25 mouse cellular contexts compared by ENCODE assay signal in genomic region chr1:106651211-106651610, GRCm38 (mm10).
A peak's percentile ranks its signal among the peaks of the same experiment; 100 is the strongest.
DNase-seq lines count a peak whose midpoint lies in the region; ATAC-seq and TF ChIP-seq lines count a peak whose summit lies in the region.
"Had no signal": no experiment of that assay in that cellular context is flagged by ENCODE, and none has a peak within 500 bp of the region (broad histone marks: within the 10 kb centered on the region; RNA-seq: fewer than 3 reads in every experiment).

No protein-coding gene starts in this region.

- TF ChIP-seq CTCF in kidney, postnatal 0 days (IDR thresholded peaks at IDR 0.05; ENCODE audit: low read depth) = no peak
- TF ChIP-seq CTCF in midbrain, postnatal 0 days (IDR thresholded peaks at IDR 0.05) = no peak
- TF ChIP-seq CTCF in CH12.LX (conservative IDR thresholded peaks at IDR 0.05 in 1 of 2, IDR thresholded peaks at IDR 0.05 in 1 of 2; ENCODE audit: low read depth in 2 of 2, low read length in 2 of 2) = no peak

- ATAC-seq in kidney, postnatal 0 days (replicated peaks; ENCODE audit: low FRiP score, low read depth) = no peak
- ATAC-seq in midbrain, postnatal 0 days (ENCODE audit: low FRiP score) = 0 out of 2 replicates have a peak, but pooled peaks have one; percentile 23
- ATAC-seq in midbrain, embryonic 15.5 days (replicated peaks) = no peak
- ATAC-seq: activated CD4-positive, CD25-positive, alpha-beta regulatory T cell, adult 4 months; forebrain, embryonic 14.5 days; forebrain, embryonic 16.5 days; Patski had no signal

- no peak overlapping the region for H3K4me3 ChIP-seq in kidney, postnatal 0 days (replicated peaks; ENCODE audit: low read depth, low read length)
- no peak overlapping the region for H3K4me3 ChIP-seq in midbrain, postnatal 0 days (ENCODE audit: low read depth, low read length)
- no peak overlapping the region for H3K4me3 ChIP-seq in midbrain, embryonic 15.5 days
- H3K4me3 ChIP-seq in CH12.LX (replicated peaks in 1 of 3; ENCODE audit: low read depth in 2 of 3, low read length in 2 of 3, poor library complexity in 1 of 3) = no peak overlapping the region
- H3K4me3 ChIP-seq: embryonic facial prominence, embryonic 13.5 days; embryonic facial prominence, embryonic 15.5 days; erythroblast, embryonic 14.5 days; forebrain, embryonic 10.5 days; forebrain, embryonic 12.5 days had no signal

- dilution Hi-C loops in CH12.LX (cut with MboI; ENCODE audit: extremely low pct_ligation_motif_present, extremely low pct_unique_long_range_greater_than_20kb, low sequenced_read_pairs) = no loop called here

- peaks cover 3% of the 10 kb centered on the region for H3K79me2 ChIP-seq in CH12.LX (replicated peaks; ENCODE audit: control insufficient read depth, extremely low read depth, insufficient read depth, poor library complexity, severe bottlenecking)

- H3K27ac ChIP-seq in kidney, postnatal 0 days = no peak overlapping the region
- H3K27ac ChIP-seq in midbrain, postnatal 0 days (ENCODE audit: low read depth, low read length) = no peak overlapping the region
- H3K27ac ChIP-seq in midbrain, embryonic 15.5 days = no peak overlapping the region
- peak overlapping the region; percentile 46; the same call in 1 of the 2 replicates for H3K27ac ChIP-seq in CH12.LX (ENCODE audit: insufficient read depth, low read depth)
- H3K27ac ChIP-seq: embryonic facial prominence, embryonic 13.5 days; embryonic facial prominence, embryonic 15.5 days; forebrain, embryonic 12.5 days had no signal

- no peak overlapping the region for H3K9ac ChIP-seq in kidney, postnatal 0 days (ENCODE audit: low read depth, low read length)
- no peak overlapping the region for H3K9ac ChIP-seq in midbrain, postnatal 0 days (replicated peaks; ENCODE audit: low read length, poor library complexity, severe bottlenecking)
- no peak overlapping the region for H3K9ac ChIP-seq in midbrain, embryonic 15.5 days
- 0 out of 2 replicates have a peak overlapping the region, but pooled peaks have one; percentile 14 for H3K9ac ChIP-seq in CH12.LX (ENCODE audit: insufficient read depth, low read depth)
- H3K9ac ChIP-seq: embryonic facial prominence, embryonic 13.5 days; embryonic facial prominence, embryonic 15.5 days; forebrain, embryonic 12.5 days had no signal

- TF ChIP-seq RAD21 in CH12.LX (IDR thresholded peaks at IDR 0.05; ENCODE audit: low read depth, low read length) = no peak

- peak; percentile 60 for DNase-seq in kidney, postnatal 0 days (ENCODE audit: low spot score)
- DNase-seq in kidney, adult 8-10 months = no peak
- no peak for DNase-seq in midbrain, postnatal 0 days (ENCODE audit: low spot score)
- DNase-seq in CH12.LX (ENCODE audit: extremely low read depth) = no peak
- DNase-seq in adrenal gland, postnatal 25 days = no peak
- DNase-seq: adrenal gland, adult 8-10 months; adrenal gland, postnatal 14 days; cerebellum, adult 11 months; cerebellum, adult 18-20 months; cerebellum, adult 8-10 months; cerebellum, adult 9-11 months; cerebellum, postnatal 14 days; cerebellum, postnatal 36 days; embryo, embryonic 11 days had no signal

- no peak overlapping the region for H3K4me2 ChIP-seq in kidney, postnatal 0 days (ENCODE audit: low read length)
- H3K4me2 ChIP-seq in midbrain, postnatal 0 days (ENCODE audit: low read depth, low read length, poor library complexity, severe bottlenecking) = no peak overlapping the region
- H3K4me2 ChIP-seq in midbrain, embryonic 15.5 days = no peak overlapping the region
- peak overlapping the region; percentile 63 for H3K4me2 ChIP-seq in CH12.LX (ENCODE audit: insufficient read depth, low read depth, poor library complexity, severe bottlenecking)
- H3K4me2 ChIP-seq: embryonic facial prominence, embryonic 13.5 days; embryonic facial prominence, embryonic 15.5 days; forebrain, embryonic 12.5 days had no signal

- in situ Hi-C loops in CH12.LX (cut with MboI; ENCODE audit: low pct_ligation_motif_present, low pct_unique_long_range_greater_than_20kb, low sequenced_read_pairs) = loop anchor here (10.0 kb wide), 1 partner anchor 54 kb away; no protein-coding TSS in a partner anchor

- H3K9me3 ChIP-seq in kidney, postnatal 0 days (replicated peaks; ENCODE audit: low read length) = no peaks in the 10 kb centered on the region
- no peaks in the 10 kb centered on the region for H3K9me3 ChIP-seq in midbrain, postnatal 0 days (ENCODE audit: low read length)
- no peaks in the 10 kb centered on the region for H3K9me3 ChIP-seq in midbrain, embryonic 15.5 days
- H3K9me3 ChIP-seq in CH12.LX (replicated peaks; ENCODE audit: low read length) = no peaks in the 10 kb centered on the region
- H3K9me3 ChIP-seq: embryonic facial prominence, embryonic 13.5 days; embryonic facial prominence, embryonic 15.5 days; forebrain, embryonic 10.5 days; forebrain, embryonic 12.5 days; G1E had no signal

- no peaks in the 10 kb centered on the region for H3K27me3 ChIP-seq in kidney, postnatal 0 days (ENCODE audit: insufficient read depth, low read length)
- no peaks in the 10 kb centered on the region for H3K27me3 ChIP-seq in midbrain, postnatal 0 days (ENCODE audit: insufficient read depth, low read length)
- H3K27me3 ChIP-seq in midbrain, embryonic 15.5 days (replicated peaks) = no peaks in the 10 kb centered on the region
- no peaks in the 10 kb centered on the region for H3K27me3 ChIP-seq in CH12.LX (replicated peaks)
- H3K27me3 ChIP-seq: embryonic facial prominence, embryonic 13.5 days; embryonic facial prominence, embryonic 15.5 days; forebrain, embryonic 12.5 days; Patski had no signal

- 44% methylated on average over 7 of the region's 7 CpGs for WGBS in kidney, postnatal 0 days
- WGBS in midbrain, postnatal 0 days = 36% methylated on average over 7 of the region's 7 CpGs
- 44% methylated on average over 7 of the region's 7 CpGs for WGBS in midbrain, embryonic 15.5 days

- TF ChIP-seq EP300 in CH12.LX (IDR thresholded peaks at IDR 0.05; ENCODE audit: low read length) = no peak

- no peak for TF ChIP-seq POLR2A in CH12.LX (IDR thresholded peaks at IDR 0.05; ENCODE audit: low read depth, low read length)

- no peaks in the 10 kb centered on the region for H3K36me3 ChIP-seq in kidney, postnatal 0 days (ENCODE audit: insufficient read depth, low read length)
- no peaks in the 10 kb centered on the region for H3K36me3 ChIP-seq in midbrain, postnatal 0 days (ENCODE audit: insufficient read depth, low read length)
- H3K36me3 ChIP-seq in midbrain, embryonic 15.5 days (replicated peaks) = no peaks in the 10 kb centered on the region
- H3K36me3 ChIP-seq in CH12.LX (replicated peaks in 1 of 2; ENCODE audit: control insufficient read depth in 1 of 2, insufficient read depth in 1 of 2, low read length in 1 of 2) = peaks cover 0 to 2% of the 10 kb centered on the region in 2 experiments
- H3K36me3 ChIP-seq: embryonic facial prominence, embryonic 13.5 days; embryonic facial prominence, embryonic 15.5 days; forebrain, embryonic 10.5 days; forebrain, embryonic 12.5 days; G1E had no signal

- 0 out of 2 replicates have a peak, but pooled peaks cover 8% of the 10 kb centered on the region for H3K4me1 ChIP-seq in kidney, postnatal 0 days (replicated peaks; ENCODE audit: insufficient read depth, low read length)
- peaks cover 6% of the 10 kb centered on the region; the same call in 1 of the 2 replicates for H3K4me1 ChIP-seq in midbrain, postnatal 0 days (ENCODE audit: insufficient read depth, low read length)
- H3K4me1 ChIP-seq in midbrain, embryonic 15.5 days = peaks cover 6% of the 10 kb centered on the region; the same call in 1 of the 2 replicates
- peaks cover 21 to 72% of the 10 kb centered on the region in 2 experiments for H3K4me1 ChIP-seq in CH12.LX (ENCODE audit: control insufficient read depth in 1 of 2, insufficient read depth in 2 of 2)

TF ChIP-seq in CH12.LX, 34 proteins besides CTCF, POLR2A, EP300 and RAD21:
- TF ChIP-seq CHD2 (IDR thresholded peaks at IDR 0.05; ENCODE audit: low read length) (0 out of 2 replicates have a peak, but pooled peaks have one; percentile 20), SIN3A (IDR thresholded peaks at IDR 0.05; ENCODE audit: low read length) (peak; percentile 41; the same call in 1 of the 2 replicates), MEF2A (IDR thresholded peaks at IDR 0.05; ENCODE audit: borderline replicate concordance, low read depth, low read length) (no peak), CHD1 (IDR thresholded peaks at IDR 0.05; ENCODE audit: low read depth, low read length) (0 out of 2 replicates have a peak, but pooled peaks have one; percentile 35)
